ENCODE assay signal across 23 mouse cellular contexts in the genomic region with DNA sequence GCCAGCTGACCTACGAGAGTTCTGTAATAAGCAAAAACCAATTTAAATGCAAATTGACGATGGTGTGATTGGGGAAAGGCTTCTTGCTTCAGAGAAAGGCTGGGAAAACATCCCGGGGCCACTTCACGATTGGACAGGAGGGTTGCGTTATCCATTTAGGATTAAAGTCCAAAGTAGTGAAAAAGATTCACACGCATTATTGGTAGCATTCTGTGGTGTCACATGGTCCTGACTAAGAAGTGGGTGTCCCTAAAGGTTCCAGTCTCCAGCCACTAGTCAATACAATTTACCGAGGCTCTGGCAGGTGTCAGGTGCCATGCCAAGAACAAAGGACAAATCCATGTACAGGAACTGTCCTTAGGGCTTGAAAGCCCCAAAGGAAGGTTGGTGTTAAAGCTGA.
"Had no signal": no experiment of that assay in that cellular context is flagged by ENCODE, and none has a peak within 500 bp of the region (broad histone marks: within the 10 kb centered on the region; RNA-seq: fewer than 3 reads in every experiment).

No protein-coding gene starts in this region.

- H3K27me3 ChIP-seq: heart, embryonic 12.5 days; hindbrain, embryonic 12.5 days; limb, embryonic 12.5 days had no signal

- H3K9ac ChIP-seq: forebrain, postnatal 0 days; heart, embryonic 12.5 days; hindbrain, embryonic 12.5 days; hindbrain, embryonic 14.5 days; limb, embryonic 12.5 days; liver, embryonic 13.5 days; liver, embryonic 15.5 days had no signal

- H3K27ac ChIP-seq: heart, embryonic 10.5 days; hindbrain, embryonic 10.5 days; hindbrain, embryonic 12.5 days; hindbrain, embryonic 14.5 days; limb, embryonic 10.5 days; limb, embryonic 12.5 days; liver, embryonic 15.5 days had no signal

- H3K4me1 ChIP-seq: hindbrain, embryonic 12.5 days; limb, embryonic 12.5 days had no signal

- H3K36me3 ChIP-seq: heart, embryonic 10.5 days; heart, embryonic 12.5 days; hindbrain, embryonic 10.5 days; hindbrain, embryonic 12.5 days; limb, embryonic 10.5 days; limb, embryonic 12.5 days; liver, embryonic 13.5 days; liver, embryonic 15.5 days had no signal

- H3K4me2 ChIP-seq: heart, embryonic 12.5 days; hindbrain, embryonic 12.5 days; hindbrain, embryonic 14.5 days; limb, embryonic 12.5 days; liver, embryonic 13.5 days; liver, embryonic 15.5 days had no signal

- H3K4me3 ChIP-seq: heart, embryonic 10.5 days; heart, embryonic 12.5 days; hindbrain, embryonic 10.5 days; hindbrain, embryonic 12.5 days; layer of hippocampus, adult 2 months; limb, embryonic 10.5 days; limb, embryonic 12.5 days; liver, embryonic 13.5 days; liver, embryonic 15.5 days had no signal

- DNase-seq: forebrain, postnatal 0 days; gastrocnemius, postnatal 14 days; gastrocnemius, postnatal 36 days; heart, adult 18-20 months; heart, postnatal 10 days; heart, postnatal 4 days; kidney, adult 18-20 months; kidney, postnatal 10 days; kidney, postnatal 4 days; liver; liver, embryonic 13.5 days had no signal

- ATAC-seq: forebrain, postnatal 0 days; hindbrain, embryonic 16.5 days; inflammation-experienced regulatory T-cells, adult 6 months; intestine, embryonic 16.5 days had no signal

- H3K9me3 ChIP-seq: heart, embryonic 10.5 days; limb, embryonic 10.5 days; liver, embryonic 13.5 days; liver, embryonic 15.5 days had no signal
